ENCODE assay signal across 16 mouse cellular contexts in the genomic region with DNA sequence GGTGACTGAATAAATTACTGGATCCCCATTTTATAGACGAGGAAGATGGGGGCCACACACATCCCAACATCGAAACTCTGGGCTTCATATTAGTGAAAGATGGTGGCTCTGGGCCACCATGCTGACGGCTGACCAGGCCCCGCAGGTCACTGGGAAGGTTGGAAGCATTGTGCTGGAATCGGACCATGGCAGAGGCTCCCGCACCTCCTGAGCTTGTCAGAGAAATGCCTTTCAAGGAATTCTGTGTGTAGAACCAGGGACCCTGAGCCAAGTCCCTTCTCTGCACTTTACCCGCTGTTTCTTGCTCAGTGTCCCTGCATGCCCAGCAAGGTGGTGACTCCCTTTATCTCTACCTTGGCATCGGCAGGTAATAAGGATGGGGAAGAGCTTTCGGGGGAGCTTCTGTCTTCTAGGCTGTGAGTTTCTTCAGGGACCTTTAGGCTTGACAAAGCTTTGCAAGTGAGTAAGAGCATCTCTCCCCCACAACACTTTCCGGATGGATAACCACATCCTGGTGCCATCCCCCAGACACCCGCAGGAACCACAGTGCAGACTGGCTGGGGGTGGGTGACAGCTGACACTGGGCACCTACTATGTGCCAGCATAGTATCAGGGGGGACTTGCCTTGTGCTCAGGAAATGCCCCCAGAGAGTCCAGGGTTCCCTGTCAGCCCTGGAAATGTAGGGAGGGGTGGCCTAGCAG. TPM values are rescaled to one million over a fixed set of nuclear protein-coding genes. Genes with fewer than 3 reads are reported as not detected.
DNase-seq lines count a peak whose midpoint lies in the region; ATAC-seq and TF ChIP-seq lines count a peak whose summit lies in the region.
"Had no signal": no experiment of that assay in that cellular context is flagged by ENCODE, and none has a peak within 500 bp of the region (broad histone marks: within the 10 kb centered on the region; RNA-seq: fewer than 3 reads in every experiment).

No protein-coding gene starts in this region.

- H3K4me1 ChIP-seq in midbrain, embryonic 11.5 days (ENCODE audit: control insufficient read depth, insufficient read depth, low read length) = peaks cover 4% of the 10 kb centered on the region; the same call in 1 of the 2 replicates
- peaks cover 13% of the 10 kb centered on the region for H3K4me1 ChIP-seq in midbrain, embryonic 10.5 days
- peaks cover 11% of the 10 kb centered on the region for H3K4me1 ChIP-seq in liver, postnatal 0 days (ENCODE audit: insufficient read depth)

- DNase-seq in midbrain, embryonic 11.5 days (ENCODE audit: low spot score, missing footprints) = peak; percentile 83
- DNase-seq in midbrain, embryonic 10.5 days (ENCODE audit: low spot score) = no peak
- DNase-seq in CD8-positive naive resting alpha-beta T cell, adult 2 months (ENCODE audit: low read depth in 2 of 2, low spot score in 2 of 2) = peak; percentile 25 to 59
- peak; percentile 54 for DNase-seq in thymus, postnatal 14 days
- DNase-seq in spleen, adult 12 weeks (ENCODE audit: low spot score) = no peak
- no peak for DNase-seq in liver, postnatal 0 days
- DNase-seq: adrenal gland, postnatal 25 days; kidney, adult 18-20 months; liver; lung, embryonic 14.5 days had no signal

- H3K36me3 ChIP-seq in midbrain, embryonic 11.5 days (ENCODE audit: control insufficient read depth, insufficient read depth, low read length) = no peaks in the 10 kb centered on the region
- no peaks in the 10 kb centered on the region for H3K36me3 ChIP-seq in midbrain, embryonic 10.5 days
- no peaks in the 10 kb centered on the region for H3K36me3 ChIP-seq in liver, postnatal 0 days (replicated peaks; ENCODE audit: insufficient read depth, low read length)
- H3K36me3 ChIP-seq: heart, embryonic 13.5 days; hindbrain, embryonic 10.5 days; neural tube, embryonic 12.5 days had no signal

- H3K4me3 ChIP-seq in midbrain, embryonic 11.5 days (ENCODE audit: low read depth, low read length) = no peak overlapping the region
- no peak overlapping the region for H3K4me3 ChIP-seq in midbrain, embryonic 10.5 days
- no peak overlapping the region for H3K4me3 ChIP-seq in liver, postnatal 0 days (ENCODE audit: low read depth, low read length)

- H3K4me2 ChIP-seq in midbrain, embryonic 11.5 days = no peak overlapping the region
- H3K4me2 ChIP-seq in liver, postnatal 0 days (ENCODE audit: low read depth, low read length) = no peak overlapping the region

- no peaks in the 10 kb centered on the region for H3K9me3 ChIP-seq in midbrain, embryonic 11.5 days (ENCODE audit: control insufficient read depth, low read length)
- no peaks in the 10 kb centered on the region for H3K9me3 ChIP-seq in midbrain, embryonic 10.5 days (replicated peaks)
- no peaks in the 10 kb centered on the region for H3K9me3 ChIP-seq in liver, postnatal 0 days (ENCODE audit: low read length)
- H3K9me3 ChIP-seq: heart, embryonic 13.5 days; hindbrain, embryonic 10.5 days; neural tube, embryonic 12.5 days had no signal

- peaks cover 31% of the 10 kb centered on the region for H3K27me3 ChIP-seq in midbrain, embryonic 11.5 days (ENCODE audit: control insufficient read depth, insufficient read depth, low read length)
- H3K27me3 ChIP-seq in midbrain, embryonic 10.5 days (ENCODE audit: low read depth, poor library complexity, severe bottlenecking) = peaks cover 55% of the 10 kb centered on the region
- H3K27me3 ChIP-seq in liver, postnatal 0 days (ENCODE audit: insufficient read depth, low read length) = peaks cover 30% of the 10 kb centered on the region

- no peak for TF ChIP-seq CTCF in liver, postnatal 0 days (IDR thresholded peaks at IDR 0.05; ENCODE audit: low read depth)

- 76% methylated on average over 11 of the region's 11 CpGs for WGBS in midbrain, embryonic 11.5 days
- 82% methylated on average over 11 of the region's 11 CpGs for WGBS in midbrain, embryonic 10.5 days
- 70% methylated on average over 11 of the region's 11 CpGs for WGBS in liver, postnatal 0 days (ENCODE audit: insufficient replicate concordance)

- no peak overlapping the region for H3K27ac ChIP-seq in midbrain, embryonic 11.5 days (ENCODE audit: low read depth, low read length)
- no peak overlapping the region for H3K27ac ChIP-seq in midbrain, embryonic 10.5 days (replicated peaks)
- H3K27ac ChIP-seq in liver, postnatal 0 days (ENCODE audit: low read depth) = no peak overlapping the region
- H3K27ac ChIP-seq: heart, embryonic 13.5 days; hindbrain, embryonic 10.5 days; neural tube, embryonic 12.5 days had no signal

- no peak overlapping the region for H3K9ac ChIP-seq in midbrain, embryonic 11.5 days (ENCODE audit: low read length)
- H3K9ac ChIP-seq in liver, postnatal 0 days (replicated peaks) = no peak overlapping the region
- H3K9ac ChIP-seq: heart, embryonic 13.5 days; lung, embryonic 14.5 days; neural tube, embryonic 12.5 days had no signal

- TF ChIP-seq EP300 in liver, postnatal 0 days (IDR thresholded peaks at IDR 0.05; ENCODE audit: low read depth) = no peak

- no peak for ATAC-seq in midbrain, embryonic 11.5 days (ENCODE audit: low FRiP score)
- ATAC-seq in common myeloid progenitor, adult 5-6 weeks (replicated peaks; ENCODE audit: low read depth, poor library complexity, severe bottlenecking) = peak; percentile 57; the same call in 1 of the 2 replicates
- ATAC-seq in liver, postnatal 0 days = no peak

RNA-seq across cellular contexts. Expression of gene Syt12, which starts 1.9 kb away (rescaled TPM):
- polyA plus RNA-seq in midbrain, embryonic 11.5 days (2014; fragmentation: Nextera tagmentation; extraction: Ambion mirVana) = 0.62 and 1.0 TPM in 2 replicates
- polyA plus RNA-seq in midbrain, embryonic 10.5 days (2016; fragmentation: Nextera tagmentation; extraction: Ambion mirVana) = 1.7 and 2.0 TPM in 2 replicates
- total RNA-seq in common myeloid progenitor, adult 5-6 weeks (2017) = not detected in 2 replicates
- 0.15 and 0.19 TPM in 2 replicates for polyA plus RNA-seq in liver, postnatal 0 days (2015; fragmentation: Nextera tagmentation; extraction: Ambion mirVana)

RNA-seq across cellular contexts. Expression of gene 2010003K11Rik, which starts 23.0 kb away (rescaled TPM):
- polyA plus RNA-seq in midbrain, embryonic 11.5 days (2014; fragmentation: Nextera tagmentation; extraction: Ambion mirVana) = not detected in 2 replicates
- polyA plus RNA-seq in midbrain, embryonic 10.5 days (2016; fragmentation: Nextera tagmentation; extraction: Ambion mirVana) = not detected in 2 replicates
- not detected in 2 replicates for total RNA-seq in common myeloid progenitor, adult 5-6 weeks (2017)
- 5.8 and 7.6 TPM in 2 replicates for polyA plus RNA-seq in liver, postnatal 0 days (2015; fragmentation: Nextera tagmentation; extraction: Ambion mirVana)
- total RNA-seq: layer of hippocampus, adult 18-20 months had no signal
- polyA plus RNA-seq: embryonic facial prominence, embryonic 11.5 days; heart, embryonic 13.5 days; lung, embryonic 14.5 days; neural tube, embryonic 12.5 days had no signal

RNA-seq across cellular contexts. Expression of gene Pcx, which starts 34.9 kb away (rescaled TPM):
- polyA plus RNA-seq in midbrain, embryonic 11.5 days (2014; fragmentation: Nextera tagmentation; extraction: Ambion mirVana) = 13.8 and 14.0 TPM in 2 replicates
- 20.9 and 24.1 TPM in 2 replicates for polyA plus RNA-seq in midbrain, embryonic 10.5 days (2016; fragmentation: Nextera tagmentation; extraction: Ambion mirVana)
- 1.6 and 1.8 TPM in 2 replicates for total RNA-seq in common myeloid progenitor, adult 5-6 weeks (2017)
- 220 and 283 TPM in 2 replicates for polyA plus RNA-seq in liver, postnatal 0 days (2015; fragmentation: Nextera tagmentation; extraction: Ambion mirVana)

RNA-seq across cellular contexts. Expression of gene Rhod, which starts 36.1 kb away (rescaled TPM):
- polyA plus RNA-seq in midbrain, embryonic 11.5 days (2014; fragmentation: Nextera tagmentation; extraction: Ambion mirVana) = 10.9 and 11.1 TPM in 2 replicates
- 13.7 and 13.9 TPM in 2 replicates for polyA plus RNA-seq in midbrain, embryonic 10.5 days (2016; fragmentation: Nextera tagmentation; extraction: Ambion mirVana)
- total RNA-seq in common myeloid progenitor, adult 5-6 weeks (2017) = 0.73 TPM in 1 of 2 replicates, not detected in the other
- polyA plus RNA-seq in liver, postnatal 0 days (2015; fragmentation: Nextera tagmentation; extraction: Ambion mirVana) = 14.8 and 19.0 TPM in 2 replicates

Comparison
In these comparisons a context has a peak if more than half of its experiments do, and no peak if none do; other contexts are left out.
1. DNase-seq: peak in midbrain, embryonic 11.5 days (single experiment), CD8-positive naive resting alpha-beta T cell, adult 2 months (2 of 2) and thymus, postnatal 14 days (single experiment); none in midbrain, embryonic 10.5 days (single experiment), spleen, adult 12 weeks (single experiment) and liver, postnatal 0 days (single experiment).